In the genomic region with DNA sequence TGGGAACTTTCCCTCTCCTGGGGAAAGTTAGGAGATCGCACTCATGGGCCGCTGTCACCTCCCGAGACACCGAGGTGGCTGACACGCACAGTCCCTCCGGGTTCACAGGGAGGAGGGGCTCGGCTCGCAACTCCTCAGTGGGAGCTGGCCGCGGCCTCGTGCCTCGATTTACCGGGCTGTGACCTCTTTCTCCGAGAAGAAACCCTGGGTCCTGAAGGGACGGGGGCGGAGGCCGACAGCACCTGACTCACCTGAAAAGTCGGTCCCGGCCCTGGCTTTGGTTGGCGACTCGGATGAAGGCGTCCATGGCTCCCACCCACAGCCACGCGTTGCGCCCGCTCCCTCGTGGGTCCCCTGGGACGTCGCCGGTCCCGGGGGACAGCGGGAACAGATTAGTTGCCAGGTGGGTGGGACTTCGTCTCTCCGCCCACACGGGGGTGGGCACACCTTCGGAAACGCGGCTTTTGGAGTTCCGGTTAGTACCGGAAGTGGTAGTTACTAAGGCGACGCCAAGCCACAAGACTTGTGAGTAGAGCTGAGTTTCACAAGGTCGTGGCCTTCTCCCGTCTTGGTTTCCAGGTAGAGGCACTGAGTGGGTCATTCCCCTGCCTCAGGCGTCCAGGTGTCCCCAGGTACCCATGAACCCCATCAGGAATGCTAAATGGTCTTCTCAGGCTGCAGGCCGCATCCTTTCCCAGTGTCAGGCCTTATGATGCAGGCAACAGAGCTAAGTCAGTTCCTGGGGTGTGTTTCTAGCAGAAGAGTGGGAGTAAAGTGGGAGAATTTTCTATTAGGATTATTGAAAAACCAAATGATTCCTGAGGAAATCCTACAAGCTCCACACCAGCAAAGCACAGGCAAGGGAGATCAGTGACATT, we compare ENCODE assay signal across 8 mouse cellular contexts. TPM values are rescaled to one million over a fixed set of nuclear protein-coding genes. Genes with fewer than 3 reads are reported as not detected.
DNase-seq lines count a peak whose midpoint lies in the region; ATAC-seq lines count a peak whose summit lies in the region.

A gene (minus strand): TSS at position 473 of the 878 bp plus-strand sequence.
A gene (plus strand): TSS at position 505 of the 878 bp plus-strand sequence.

- ATAC-seq in embryonic facial prominence, embryonic 13.5 days (ENCODE audit: insufficient number of reproducible peaks, insufficient read depth, low FRiP score, low TSS enrichment, low read depth), result peak; percentile 82
- ATAC-seq in midbrain, embryonic 12.5 days (ENCODE audit: low FRiP score, low read depth), result peak; percentile 84

- H3K4me1 ChIP-seq in embryonic facial prominence, embryonic 13.5 days, result peaks cover 6% of the 10 kb centered on the region
- peaks cover 15% of the 10 kb centered on the region for H3K4me1 ChIP-seq in limb, embryonic 10.5 days
- H3K4me1 ChIP-seq in midbrain, embryonic 12.5 days, result peaks cover 4% of the 10 kb centered on the region; the same call in 1 of the 2 replicates

- peaks cover 5% of the 10 kb centered on the region for H3K36me3 ChIP-seq in embryonic facial prominence, embryonic 13.5 days
- peaks cover under 1% of the 10 kb centered on the region; the same call in 1 of the 2 replicates for H3K36me3 ChIP-seq in limb, embryonic 10.5 days
- H3K36me3 ChIP-seq in midbrain, embryonic 12.5 days, result no peaks in the 10 kb centered on the region

- no peak within 1 kb of the TSS for H3K27ac ChIP-seq in embryonic facial prominence, embryonic 13.5 days
- peak within 1 kb of the TSS; percentile 78 for H3K27ac ChIP-seq in limb, embryonic 10.5 days
- H3K27ac ChIP-seq in midbrain, embryonic 12.5 days (replicated peaks), result no peak within 1 kb of the TSS

- H3K9me3 ChIP-seq in embryonic facial prominence, embryonic 13.5 days, result no peaks in the 10 kb centered on the region
- H3K9me3 ChIP-seq in limb, embryonic 10.5 days (replicated peaks), result no peaks in the 10 kb centered on the region
- no peaks in the 10 kb centered on the region for H3K9me3 ChIP-seq in midbrain, embryonic 12.5 days

- peak; percentile 84 for DNase-seq in 3T3-L1 (ENCODE audit: low read depth, low spot score)
- DNase-seq in adrenal gland, postnatal 36 days, result peak; percentile 91 to 92
- peak; percentile 82 to 83 for DNase-seq in heart, adult 18-20 months
- peak; percentile 89 for DNase-seq in kidney, adult 18-20 months
- peak; percentile 87 for DNase-seq in limb, embryonic 10.5 days (ENCODE audit: low spot score)
- peak; percentile 76 for DNase-seq in skeletal muscle tissue, adult 2 months (ENCODE audit: low read depth, low spot score)

- peak within 1 kb of the TSS; percentile 77 for H3K4me3 ChIP-seq in embryonic facial prominence, embryonic 13.5 days
- peak within 1 kb of the TSS; percentile 88 for H3K4me3 ChIP-seq in limb, embryonic 10.5 days
- peak within 1 kb of the TSS; percentile 64 for H3K4me3 ChIP-seq in midbrain, embryonic 12.5 days

- whole genome bisulfite sequencing in embryonic facial prominence, embryonic 13.5 days, result 3% methylated on average over 46 of the region's 46 CpGs
- WGBS in limb, embryonic 10.5 days, result 3% methylated on average over 46 of the region's 46 CpGs
- 2% methylated on average over 46 of the region's 46 CpGs for WGBS in midbrain, embryonic 12.5 days

- H3K9ac ChIP-seq in embryonic facial prominence, embryonic 13.5 days, result peak within 1 kb of the TSS; percentile 80
- H3K9ac ChIP-seq in midbrain, embryonic 12.5 days (replicated peaks), result peak within 1 kb of the TSS; percentile 54

- H3K4me2 ChIP-seq in embryonic facial prominence, embryonic 13.5 days, result peak within 1 kb of the TSS; percentile 91
- peak within 1 kb of the TSS; percentile 91 for H3K4me2 ChIP-seq in midbrain, embryonic 12.5 days (replicated peaks)

- H3K27me3 ChIP-seq in embryonic facial prominence, embryonic 13.5 days, result no peaks in the 10 kb centered on the region
- no peaks in the 10 kb centered on the region for H3K27me3 ChIP-seq in limb, embryonic 10.5 days (ENCODE audit: low read depth, poor library complexity, severe bottlenecking)
- H3K27me3 ChIP-seq in midbrain, embryonic 12.5 days, result no peaks in the 10 kb centered on the region

RNA-seq across cellular contexts. Expression of the first gene that starts in this region (rescaled TPM):
- 10 to 100 TPM; 49.2 to 49.3 TPM for total RNA-seq in adrenal gland, postnatal 36 days (2021)
- polyA plus RNA-seq in embryonic facial prominence, embryonic 13.5 days (2015; fragmentation: Nextera tagmentation; extraction: Ambion mirVana), result 11.9 and 12.4 TPM in 2 replicates
- total RNA-seq in heart, adult 18-20 months (2021), result 10 to 100 TPM; 18.0 to 21.4 TPM
- 6.6 and 11.3 TPM in 2 replicates for polyA plus RNA-seq in limb, embryonic 10.5 days (2016; fragmentation: Nextera tagmentation; extraction: Ambion mirVana)
- polyA plus RNA-seq in midbrain, embryonic 12.5 days (2016; fragmentation: Nextera tagmentation; extraction: Ambion mirVana), result 8.1 and 8.8 TPM in 2 replicates

RNA-seq across cellular contexts. Expression of the second gene that starts in this region (rescaled TPM):
- total RNA-seq in adrenal gland, postnatal 36 days (2021), result 1 to 10 TPM; 1.6 to 2.0 TPM
- 0.20 and 0.29 TPM in 2 replicates for polyA plus RNA-seq in embryonic facial prominence, embryonic 13.5 days (2015; fragmentation: Nextera tagmentation; extraction: Ambion mirVana)
- under 1 TPM; 0.22 to 0.41 TPM for total RNA-seq in heart, adult 18-20 months (2021)
- polyA plus RNA-seq in limb, embryonic 10.5 days (2016; fragmentation: Nextera tagmentation; extraction: Ambion mirVana), result 0.19 and 0.35 TPM in 2 replicates
- 0.13 and 0.34 TPM in 2 replicates for polyA plus RNA-seq in midbrain, embryonic 12.5 days (2016; fragmentation: Nextera tagmentation; extraction: Ambion mirVana)
